Mouse (Mus musculus): ENCODE data around the gene Gm49601.
A peak's percentile ranks its signal among the peaks of the same experiment; 100 is the strongest.

Gm49601 gene

DNA sequence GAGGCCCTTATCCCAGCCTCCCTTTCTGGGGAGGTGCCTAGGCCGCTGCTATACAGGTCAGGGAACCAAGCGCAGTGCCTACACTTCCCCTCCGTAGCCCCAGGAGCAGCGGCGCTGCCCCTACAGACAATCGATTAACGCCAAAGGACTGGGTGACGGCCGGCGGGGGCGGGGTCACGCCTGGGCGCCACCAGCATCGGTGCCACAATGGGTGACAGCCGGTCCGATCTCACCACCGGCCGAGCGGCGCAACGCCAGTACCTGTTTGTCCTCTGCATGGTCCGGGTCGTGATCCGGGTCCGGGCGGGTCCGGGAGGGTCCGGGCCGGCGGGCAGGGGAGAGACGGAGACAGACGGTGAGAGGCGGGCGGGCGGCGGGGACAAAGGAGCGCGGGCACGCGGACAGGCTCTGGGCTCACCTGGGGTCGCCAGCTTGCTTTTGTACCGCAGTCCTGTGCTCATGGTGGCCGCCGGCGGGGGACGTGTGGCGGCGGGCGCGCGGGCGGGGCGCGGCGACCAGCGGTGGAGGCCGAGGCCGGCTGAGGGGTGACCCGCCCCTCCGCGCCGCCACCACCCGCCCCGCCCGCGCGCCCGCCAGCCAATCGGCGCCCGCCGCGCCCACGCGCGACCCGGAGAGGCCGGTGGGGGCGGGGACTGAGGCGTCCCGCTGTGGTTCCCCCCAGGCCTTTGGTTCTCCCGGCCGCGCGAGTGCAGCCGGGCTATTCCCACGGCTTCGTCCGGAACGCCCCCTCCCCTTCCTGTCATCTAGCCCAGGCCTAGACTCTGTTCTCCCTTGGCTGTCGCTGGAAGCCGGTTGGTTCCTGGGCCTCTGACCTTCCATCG lies 3.4 kb upstream of the Gm49601 start, which contains the start of gene Sept5:
Gene Sept5 (minus strand): TSS at position 565 of the 842 bp plus-strand sequence.
- DNase-seq (ENCODE audit: low spot score in 2 of 2) = peak in 1 of 2 experiments; percentile 42

DNA sequence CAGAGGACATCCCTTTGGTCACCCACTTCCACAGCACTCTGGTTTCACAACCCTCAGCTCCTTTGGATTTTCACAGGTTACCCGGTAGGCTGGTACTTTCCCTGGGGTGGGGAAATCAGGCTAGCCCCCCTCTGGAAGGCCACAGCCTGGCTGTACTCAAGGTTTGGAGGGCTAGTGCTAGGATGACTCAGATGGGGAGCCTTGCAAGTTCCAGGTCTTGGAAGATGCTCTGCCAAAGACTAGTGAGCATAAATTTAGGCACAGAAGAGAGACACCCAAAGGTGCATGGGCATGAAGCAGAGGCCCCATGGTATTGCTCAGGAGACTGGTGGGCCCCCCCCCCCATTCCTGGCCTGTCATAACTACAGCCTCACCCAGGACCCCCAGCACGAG lies 2.7 kb upstream of the Gm49601 start:
- DNase-seq (ENCODE audit: low spot score in 2 of 2) = no peak

GRCm38 (mm10) chr16:18628206-18628947 lies 2.1 kb upstream of the Gm49601 start:
- no peak for DNase-seq (ENCODE audit: low spot score in 2 of 2)

GRCm38 (mm10) chr16:18627163-18627562 lies 936 bp upstream of the Gm49601 start:
- DNase-seq (ENCODE audit: low spot score in 2 of 2) = no peak

GRCm38 (mm10) chr16:18625791-18626311 lies 376 bp downstream of the Gm49601 start:
- DNase-seq (ENCODE audit: low spot score in 2 of 2) = peak; percentile 66 to 68

DNA sequence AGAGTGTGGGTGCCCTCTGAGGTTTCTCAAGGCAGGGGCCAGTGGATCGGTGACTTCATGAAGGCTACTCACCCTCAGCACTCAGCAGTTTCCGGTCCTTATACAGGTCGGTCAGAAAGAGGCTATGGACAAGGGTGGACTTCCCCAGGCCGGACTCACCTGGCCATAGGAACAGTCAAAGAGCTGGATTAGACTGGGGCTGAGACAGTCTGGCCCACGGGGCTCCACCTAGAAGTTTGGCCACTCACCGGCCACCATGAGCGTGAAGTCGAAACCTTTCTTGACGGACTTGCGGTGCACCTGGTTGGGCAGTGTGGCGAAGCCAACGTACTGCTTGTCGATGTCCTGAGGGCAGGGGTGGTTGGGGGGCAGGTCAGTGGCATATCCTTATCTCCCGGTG lies 1.1 kb downstream of the Gm49601 start:
- DNase-seq (ENCODE audit: low spot score in 2 of 2) = no peak

DNA sequence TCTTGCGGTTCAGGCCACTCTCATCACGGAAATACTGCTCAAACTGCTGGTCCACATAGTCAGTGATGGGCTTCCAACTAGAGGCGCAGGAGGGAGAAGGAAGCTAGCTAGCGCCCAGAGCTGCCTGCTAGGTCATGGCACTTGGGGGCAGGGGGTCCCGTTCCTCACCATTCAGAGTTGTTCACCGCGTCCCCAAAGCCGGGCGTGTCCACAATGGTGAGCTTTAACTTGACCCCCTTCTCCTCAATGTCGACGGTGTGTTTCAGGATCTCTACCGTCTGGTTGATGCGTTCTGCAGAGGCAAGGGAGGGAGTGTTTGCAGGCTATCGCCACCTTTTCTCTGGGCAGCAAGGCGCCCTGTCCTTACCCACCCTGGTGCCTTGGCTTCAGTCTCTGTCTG lies 1.6 kb downstream of the Gm49601 start:
- no peak for DNase-seq (ENCODE audit: low spot score in 2 of 2)

- no peak for DNase-seq (ENCODE audit: low spot score in 2 of 2)
Observed at GRCm38 (mm10) chr16:18623751-18624540, 2.3 kb downstream of the Gm49601 start.

DNA sequence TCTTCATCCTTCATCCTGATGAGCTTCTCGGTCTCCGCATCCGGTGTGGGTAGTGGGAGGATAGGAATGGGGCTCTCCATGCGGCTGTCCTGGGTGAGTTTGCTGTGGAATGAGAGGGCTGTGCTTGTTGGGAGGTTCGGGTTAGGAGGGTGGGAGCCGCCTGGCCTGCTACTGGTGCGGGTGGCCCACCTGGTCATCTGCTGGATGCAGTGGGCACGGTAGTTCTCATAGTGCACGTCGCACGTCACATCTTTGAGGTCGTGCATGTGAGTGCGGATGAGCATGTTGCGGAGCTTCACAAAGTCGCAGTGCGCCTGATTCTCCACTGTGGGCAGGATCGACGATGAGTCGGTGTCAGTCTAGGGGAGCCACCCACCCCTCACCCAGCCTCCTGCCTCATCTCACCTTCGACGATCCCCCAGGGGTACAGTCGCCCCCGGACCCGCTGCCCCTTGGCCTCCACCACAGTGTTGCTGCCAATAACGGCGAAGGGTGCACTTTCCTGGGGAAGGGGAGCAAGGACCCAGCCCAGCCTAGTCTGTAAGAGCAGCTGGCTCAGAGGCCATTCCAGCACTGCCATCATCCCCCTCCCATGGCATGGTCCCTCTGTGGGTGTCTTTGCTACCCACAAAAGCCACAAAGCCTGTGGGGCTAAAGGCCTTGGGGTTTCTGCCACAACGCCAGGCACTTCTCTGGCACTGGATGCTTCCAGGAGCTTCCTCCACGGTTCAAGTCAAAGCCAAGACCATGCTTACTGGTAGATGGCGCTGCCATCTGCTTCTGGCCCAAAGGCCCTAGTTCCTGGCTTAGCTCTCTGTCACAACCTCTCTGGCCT lies 3.1 kb downstream of the Gm49601 start:
- DNase-seq (ENCODE audit: low spot score in 2 of 2) = no peak

DNA sequence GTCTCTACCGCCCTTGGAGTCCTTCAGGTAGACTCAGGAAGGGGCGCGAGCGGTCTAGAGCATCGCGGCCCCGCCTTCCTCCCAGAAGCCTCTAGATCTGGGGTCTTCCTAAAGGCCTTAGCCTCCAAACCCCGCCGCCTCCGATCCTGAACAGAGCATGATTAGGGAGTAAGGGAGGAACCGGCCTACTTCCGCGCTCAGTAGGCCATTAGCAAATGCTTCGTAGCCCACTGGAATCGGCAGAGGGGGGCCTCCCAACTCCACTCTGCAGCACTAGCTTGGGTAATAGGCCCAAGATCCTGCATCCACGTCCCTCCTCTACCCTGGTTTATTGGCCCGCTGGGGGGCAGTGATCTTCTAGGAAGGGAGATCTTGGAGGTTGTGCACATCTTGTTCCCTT lies 4.2 kb downstream of the Gm49601 start, which contains the start of gene Gp1bb:
Gene Gp1bb (minus strand): TSS at position 385 of the 400 bp plus-strand sequence.
- no peak for DNase-seq (ENCODE audit: low spot score in 2 of 2)

DNA sequence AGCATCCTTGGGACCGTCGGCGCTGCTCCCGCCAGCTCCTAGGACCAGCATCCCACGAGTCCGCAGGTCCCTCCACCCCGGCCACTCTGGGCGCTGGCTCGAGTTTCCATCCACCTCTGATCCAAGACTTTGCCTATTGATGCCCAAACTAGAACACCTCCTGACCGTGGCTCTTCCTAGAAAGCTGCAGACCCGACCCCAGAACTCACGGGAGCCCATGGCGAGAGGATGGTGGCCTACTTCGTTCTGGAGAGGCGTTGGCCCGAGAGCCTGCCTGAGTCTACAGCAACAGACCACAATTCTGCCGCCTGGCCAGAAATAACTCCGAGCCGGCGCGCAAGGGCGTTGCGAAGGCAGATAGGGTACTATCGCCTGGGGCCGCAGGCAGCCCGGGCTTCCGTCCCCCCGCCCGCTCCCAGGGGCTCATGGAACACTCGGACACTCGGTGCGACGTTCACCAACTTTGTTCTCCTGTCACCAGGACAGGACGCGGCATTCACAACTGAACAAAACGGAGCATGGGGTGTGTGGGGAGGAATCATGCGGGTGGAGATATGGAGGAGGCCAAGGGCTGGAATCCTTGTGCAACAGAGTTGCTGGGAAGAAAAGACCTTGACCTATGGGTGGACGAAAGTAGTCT lies 4.7 kb downstream of the Gm49601 start:
- peak in 1 of 2 experiments; percentile 33 for DNase-seq (ENCODE audit: low spot score in 2 of 2)

GRCm38 (mm10) chr16:18620601-18621361 lies 5.4 kb downstream of the Gm49601 start:
- peak in 1 of 2 experiments; percentile 29 for DNase-seq (ENCODE audit: low spot score in 2 of 2)

GRCm38 (mm10) chr16:18620201-18620600 lies 6.0 kb downstream of the Gm49601 start:
- DNase-seq (ENCODE audit: low spot score in 2 of 2) = no peak

DNA sequence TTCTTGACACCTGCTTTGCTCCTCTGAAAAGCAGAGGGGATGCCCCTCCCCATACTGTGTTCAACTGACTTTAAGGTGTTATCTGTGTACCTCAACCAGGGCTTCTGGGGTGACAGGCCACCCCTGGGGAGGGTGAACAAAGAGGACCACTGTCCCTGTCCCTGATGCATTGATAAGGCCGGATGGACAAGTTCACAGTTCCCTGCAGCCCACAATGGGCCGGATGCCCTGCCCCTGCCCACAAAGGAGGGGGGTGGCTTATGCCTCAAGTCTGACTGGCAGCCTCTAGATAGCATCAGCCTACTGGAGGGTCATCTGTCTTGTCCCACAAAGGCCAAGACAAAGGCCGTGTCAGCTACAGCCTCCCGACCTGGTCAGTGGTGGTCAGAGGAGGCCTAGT lies 7.1 kb downstream of the Gm49601 start:
- no peak for DNase-seq (ENCODE audit: low spot score in 2 of 2)

GRCm38 (mm10) chr16:18618297-18618696 lies 7.9 kb downstream of the Gm49601 start:
- DNase-seq (ENCODE audit: low spot score in 2 of 2) = no peak

DNA sequence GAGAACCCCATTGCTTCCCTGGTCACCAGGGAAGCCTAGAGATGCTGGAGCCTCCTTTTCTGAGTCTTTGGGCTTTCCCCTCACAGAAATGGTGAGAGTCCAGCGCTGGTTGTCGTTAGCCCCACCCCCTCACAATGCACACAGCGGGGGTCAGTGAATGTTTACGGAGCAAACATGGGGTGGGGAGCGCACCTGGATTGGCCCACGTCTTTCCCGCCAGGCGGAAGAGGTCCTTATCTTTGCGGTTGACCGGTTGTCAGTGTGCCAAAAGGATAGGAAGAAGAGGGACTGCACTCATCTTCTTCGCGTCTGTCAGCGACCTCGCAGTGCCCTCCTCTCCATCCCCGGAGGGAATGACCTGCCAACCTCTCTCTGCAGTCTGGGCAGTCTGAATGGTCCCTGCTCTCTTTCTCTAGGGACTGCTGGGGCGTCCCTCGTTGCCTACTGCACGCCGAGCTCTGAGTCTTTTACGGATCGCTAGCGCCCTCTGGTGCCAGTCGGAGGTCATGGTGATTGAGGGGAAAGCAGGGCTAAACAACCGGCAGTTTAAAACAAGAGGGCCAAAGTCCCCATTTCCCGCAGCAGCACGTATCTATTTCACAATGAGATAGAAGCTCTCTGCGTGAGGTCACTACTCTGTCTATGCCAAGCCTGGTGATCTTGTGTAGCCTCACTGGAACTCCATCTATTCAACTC lies 8.7 kb downstream of the Gm49601 start:
- DNase-seq (ENCODE audit: low spot score in 2 of 2) = peak; percentile 89

DNA sequence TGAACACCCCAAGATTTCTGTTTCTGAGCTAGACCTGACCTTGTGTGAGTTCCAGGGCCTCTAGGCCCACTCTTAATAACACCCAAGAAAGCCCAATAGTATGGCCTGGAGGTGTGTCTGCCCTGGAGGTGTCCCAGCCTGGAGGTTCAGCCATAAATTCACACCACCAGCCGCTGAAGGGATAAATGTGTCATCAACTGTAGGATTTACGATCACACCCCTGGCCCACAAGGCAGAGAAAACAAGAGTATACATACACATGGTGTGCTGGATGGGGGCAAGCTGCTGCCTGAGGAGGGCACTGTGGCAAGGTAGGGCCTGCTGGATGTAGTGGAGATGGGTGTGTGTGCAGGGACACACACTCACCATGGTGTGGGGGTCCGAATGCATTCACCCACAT lies 12.9 kb downstream of the Gm49601 start:
- DNase-seq (ENCODE audit: low spot score in 2 of 2) = no peak

DNA sequence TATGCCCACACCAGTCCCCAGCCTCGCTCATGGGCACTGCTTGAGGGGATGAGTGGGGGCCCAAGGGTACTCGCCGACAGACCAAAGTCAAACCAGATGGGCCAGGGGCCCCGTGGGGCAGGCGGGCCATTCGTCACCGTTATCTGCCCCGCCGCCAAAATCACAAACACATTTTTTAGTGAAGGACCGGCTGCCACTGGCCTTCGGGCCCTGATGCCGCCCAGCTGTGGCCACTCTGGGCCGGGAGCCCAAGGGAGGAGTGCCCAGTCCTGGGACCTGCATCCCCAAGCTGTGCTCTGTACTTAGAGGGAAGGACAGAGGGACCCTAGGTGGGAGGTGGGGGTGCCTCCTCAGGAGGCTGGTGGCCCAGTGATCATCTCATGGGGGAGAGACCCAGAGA lies 14.5 kb downstream of the Gm49601 start:
- DNase-seq (ENCODE audit: low spot score in 2 of 2) = no peak

DNA sequence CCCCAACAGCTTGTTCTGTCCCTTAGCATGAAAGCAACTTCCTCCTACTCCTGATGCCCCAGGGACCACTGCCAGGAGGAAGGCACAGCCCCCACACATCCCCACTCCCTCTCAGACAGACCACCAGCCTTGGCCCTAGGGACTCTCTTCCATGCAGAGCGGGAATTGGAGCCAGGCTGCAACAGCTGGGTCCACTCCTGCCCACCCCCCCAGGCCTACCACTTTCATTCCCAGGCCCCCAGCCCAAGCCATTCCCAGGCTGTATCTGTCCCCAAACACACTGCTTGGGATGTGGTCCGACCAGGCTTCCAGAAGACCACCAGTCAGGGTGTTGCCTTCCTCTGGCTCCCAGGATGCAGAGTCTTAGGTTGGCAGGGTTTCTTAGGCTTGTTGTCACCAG lies 17.1 kb downstream of the Gm49601 start:
- no peak for DNase-seq (ENCODE audit: low spot score in 2 of 2)

Data from frontal cortex, postnatal 25 days (tissue).